Mouse (Mus musculus): ENCODE data around the gene Bmp4. TPM values are rescaled to one million over a fixed set of nuclear protein-coding genes. Genes with fewer than 3 reads are reported as not detected.

Gene Bmp4
- polyA plus RNA-seq, 1 experiment from 2014 or later, result 20.4 TPM

GRCm38 (mm10) chr14:46385701-46386477 is 4.6 kb downstream of the Bmp4 start:
- under 1% methylated on average over 39 of the region's 39 CpGs for WGBS
- peak overlapping the region; percentile 92 for H3K4me2 ChIP-seq (ENCODE audit: low read length)
- peaks cover 21% of the 10 kb centered on the region for H3K27me3 ChIP-seq (ENCODE audit: control insufficient read depth, insufficient read depth, low read length)
- H3K27ac ChIP-seq (replicated peaks in 1 of 2; ENCODE audit: control insufficient read depth in 1 of 2, insufficient read depth in 1 of 2, low read depth in 2 of 2, low read length in 2 of 2), result peak overlapping the region; percentile 31 to 85; a peak in 2 of 4 replicates
- peak overlapping the region; percentile 75 for H3K9ac ChIP-seq (ENCODE audit: low read length)
- no peaks in the 10 kb centered on the region for H3K9me3 ChIP-seq (ENCODE audit: control insufficient read depth, low read length)
- H3K4me3 ChIP-seq (ENCODE audit: control insufficient read depth in 1 of 2, insufficient read depth in 1 of 2, low read depth in 1 of 2, low read length in 2 of 2), result peak overlapping the region; percentile 53 to 68
- peaks cover 8 to 19% of the 10 kb centered on the region in 2 experiments for H3K4me1 ChIP-seq (ENCODE audit: control insufficient read depth in 2 of 2, insufficient read depth in 2 of 2, low read length in 2 of 2)
- ATAC-seq (ENCODE audit: insufficient number of reproducible peaks, insufficient read depth, low FRiP score, low read depth), result no peak
- peaks cover 14% of the 10 kb centered on the region for H3K36me3 ChIP-seq (ENCODE audit: control insufficient read depth, insufficient read depth, low read length)

GRCm38 (mm10) chr14:46384946-46385691 is 5.3 kb downstream of the Bmp4 start:
- H3K27ac ChIP-seq (replicated peaks in 1 of 2; ENCODE audit: control insufficient read depth in 1 of 2, insufficient read depth in 1 of 2, low read depth in 2 of 2, low read length in 2 of 2), result peak overlapping the region in 1 of 2 experiments; percentile 50; a peak in 1 of 4 replicates
- ATAC-seq (ENCODE audit: insufficient number of reproducible peaks, insufficient read depth, low FRiP score, low read depth), result no peak
- H3K9me3 ChIP-seq (ENCODE audit: control insufficient read depth, low read length), result no peaks in the 10 kb centered on the region
- H3K36me3 ChIP-seq (ENCODE audit: control insufficient read depth, insufficient read depth, low read length), result peaks cover 14% of the 10 kb centered on the region
- H3K9ac ChIP-seq (ENCODE audit: low read length), result peak overlapping the region; percentile 75
- WGBS, result 26% methylated on average over 14 of the region's 14 CpGs
- H3K4me3 ChIP-seq (ENCODE audit: control insufficient read depth in 1 of 2, insufficient read depth in 1 of 2, low read depth in 1 of 2, low read length in 2 of 2), result peak overlapping the region; percentile 53 to 68
- peaks cover 13 to 20% of the 10 kb centered on the region in 2 experiments for H3K4me1 ChIP-seq (ENCODE audit: control insufficient read depth in 2 of 2, insufficient read depth in 2 of 2, low read length in 2 of 2)
- H3K4me2 ChIP-seq (ENCODE audit: low read length), result peak overlapping the region; percentile 92
- peaks cover 16% of the 10 kb centered on the region for H3K27me3 ChIP-seq (ENCODE audit: control insufficient read depth, insufficient read depth, low read length)

GRCm38 (mm10) chr14:46381457-46381856 is 9.0 kb downstream of the Bmp4 start:
- no peak overlapping the region for H3K4me2 ChIP-seq (ENCODE audit: low read length)
- no peaks in the 10 kb centered on the region for H3K27me3 ChIP-seq (ENCODE audit: control insufficient read depth, insufficient read depth, low read length)

GRCm38 (mm10) chr14:46380286-46380721 is 10.2 kb downstream of the Bmp4 start:
- peak overlapping the region; percentile 59 for H3K9ac ChIP-seq (ENCODE audit: low read length)
- no peaks in the 10 kb centered on the region for H3K9me3 ChIP-seq (ENCODE audit: control insufficient read depth, low read length)
- 0 out of 2 replicates have a peak, but pooled peaks have one; percentile 49 for ATAC-seq (ENCODE audit: insufficient number of reproducible peaks, insufficient read depth, low FRiP score, low read depth)
- WGBS, result 11% methylated on average over 31 of the region's 31 CpGs
- H3K4me3 ChIP-seq (ENCODE audit: control insufficient read depth in 1 of 2, insufficient read depth in 1 of 2, low read depth in 1 of 2, low read length in 2 of 2), result peak overlapping the region; percentile 30 to 38
- H3K36me3 ChIP-seq (ENCODE audit: control insufficient read depth, insufficient read depth, low read length), result peaks cover 14% of the 10 kb centered on the region
- H3K4me2 ChIP-seq (ENCODE audit: low read length), result peak overlapping the region; percentile 82
- H3K27me3 ChIP-seq (ENCODE audit: control insufficient read depth, insufficient read depth, low read length), result no peaks in the 10 kb centered on the region
- H3K4me1 ChIP-seq (ENCODE audit: control insufficient read depth in 2 of 2, insufficient read depth in 2 of 2, low read length in 2 of 2), result peaks cover 4 to 12% of the 10 kb centered on the region in 2 experiments; a peak in 2 of 4 replicates
- no peak overlapping the region for H3K27ac ChIP-seq (replicated peaks in 1 of 2; ENCODE audit: control insufficient read depth in 1 of 2, insufficient read depth in 1 of 2, low read depth in 2 of 2, low read length in 2 of 2)

More at GRCm38 (mm10) chr14:46381457-46381856, 9.0 kb downstream of the Bmp4 start:
- Histone ChIP-seq H3K27ac (replicated peaks in 1 of 2; ENCODE audit: control insufficient read depth in 1 of 2, insufficient read depth in 1 of 2, low read depth in 2 of 2, low read length in 2 of 2) (no peak overlapping the region), H3K4me3 (ENCODE audit: control insufficient read depth in 1 of 2, insufficient read depth in 1 of 2, low read depth in 1 of 2, low read length in 2 of 2) (no peak overlapping the region), H3K4me1 (ENCODE audit: control insufficient read depth in 2 of 2, insufficient read depth in 2 of 2, low read length in 2 of 2) (peaks cover 8 to 12% of the 10 kb centered on the region in 2 experiments; a peak in 3 of 4 replicates), H3K36me3 (ENCODE audit: control insufficient read depth, insufficient read depth, low read length) (peaks cover 14% of the 10 kb centered on the region), H3K9me3 (ENCODE audit: control insufficient read depth, low read length) (no peaks in the 10 kb centered on the region), H3K9ac (ENCODE audit: low read length) (no peak overlapping the region)
- ATAC-seq (ENCODE audit: insufficient number of reproducible peaks, insufficient read depth, low FRiP score, low read depth), result no peak
- WGBS, result 47% methylated on average over 6 of the region's 6 CpGs

- Histone ChIP-seq H3K4me3 (ENCODE audit: control insufficient read depth in 1 of 2, insufficient read depth in 1 of 2, low read depth in 1 of 2, low read length in 2 of 2) (peak within 1 kb of the TSS; percentile 30 to 38), H3K4me1 (ENCODE audit: control insufficient read depth in 2 of 2, insufficient read depth in 2 of 2, low read length in 2 of 2) (peaks cover 4 to 12% of the 10 kb centered on the region in 2 experiments; a peak in 2 of 4 replicates), H3K4me2 (ENCODE audit: low read length) (peak within 1 kb of the TSS; percentile 82), H3K36me3 (ENCODE audit: control insufficient read depth, insufficient read depth, low read length) (peaks cover 14% of the 10 kb centered on the region), H3K27ac (replicated peaks in 1 of 2; ENCODE audit: control insufficient read depth in 1 of 2, insufficient read depth in 1 of 2, low read depth in 2 of 2, low read length in 2 of 2) (no peak within 1 kb of the TSS), H3K9ac (ENCODE audit: low read length) (peak within 1 kb of the TSS; percentile 59), H3K9me3 (ENCODE audit: control insufficient read depth, low read length) (no peaks in the 10 kb centered on the region), H3K27me3 (ENCODE audit: control insufficient read depth, insufficient read depth, low read length) (no peaks in the 10 kb centered on the region)
- 88% methylated on average over 12 of the region's 12 CpGs for WGBS
- ATAC-seq (ENCODE audit: insufficient number of reproducible peaks, insufficient read depth, low FRiP score, low read depth), result no peak
These were observed 11.2 kb downstream of the Bmp4 start, which contains the start of gene Gm15217 for GRCm38 (mm10) chr14:46379285-46379684. Gene Gm15217, plus strand, starts transcription at chr14:46379414.

GRCm38 (mm10) chr14:46375796-46376195 is 14.7 kb downstream of the Bmp4 start:
- H3K4me1 ChIP-seq (ENCODE audit: control insufficient read depth in 2 of 2, insufficient read depth in 2 of 2, low read length in 2 of 2), result peaks cover 2 to 7% of the 10 kb centered on the region in 2 experiments; a peak in 1 of 4 replicates
- 59% methylated on average over 5 of the region's 5 CpGs for WGBS
- H3K4me2 ChIP-seq (ENCODE audit: low read length), result no peak overlapping the region
- no peaks in the 10 kb centered on the region for H3K27me3 ChIP-seq (ENCODE audit: control insufficient read depth, insufficient read depth, low read length)
- no peak overlapping the region for H3K4me3 ChIP-seq (ENCODE audit: control insufficient read depth in 1 of 2, insufficient read depth in 1 of 2, low read depth in 1 of 2, low read length in 2 of 2)
- ATAC-seq (ENCODE audit: insufficient number of reproducible peaks, insufficient read depth, low FRiP score, low read depth), result no peak
- H3K27ac ChIP-seq (replicated peaks in 1 of 2; ENCODE audit: control insufficient read depth in 1 of 2, insufficient read depth in 1 of 2, low read depth in 2 of 2, low read length in 2 of 2), result no peak overlapping the region
- no peaks in the 10 kb centered on the region for H3K9me3 ChIP-seq (ENCODE audit: control insufficient read depth, low read length)
- H3K36me3 ChIP-seq (ENCODE audit: control insufficient read depth, insufficient read depth, low read length), result no peaks in the 10 kb centered on the region
- H3K9ac ChIP-seq (ENCODE audit: low read length), result no peak overlapping the region

- no peak overlapping the region for H3K4me2 ChIP-seq (ENCODE audit: low read length)
- H3K27me3 ChIP-seq (ENCODE audit: control insufficient read depth, insufficient read depth, low read length), result no peaks in the 10 kb centered on the region
- no peak overlapping the region for H3K27ac ChIP-seq (replicated peaks in 1 of 2; ENCODE audit: control insufficient read depth in 1 of 2, insufficient read depth in 1 of 2, low read depth in 2 of 2, low read length in 2 of 2)
- no peak overlapping the region for H3K9ac ChIP-seq (ENCODE audit: low read length)
- no peaks in the 10 kb centered on the region for H3K9me3 ChIP-seq (ENCODE audit: control insufficient read depth, low read length)
- no peak overlapping the region for H3K4me3 ChIP-seq (ENCODE audit: control insufficient read depth in 1 of 2, insufficient read depth in 1 of 2, low read depth in 1 of 2, low read length in 2 of 2)
- no peaks in the 10 kb centered on the region for H3K36me3 ChIP-seq (ENCODE audit: control insufficient read depth, insufficient read depth, low read length)
- H3K4me1 ChIP-seq (ENCODE audit: control insufficient read depth in 2 of 2, insufficient read depth in 2 of 2, low read length in 2 of 2), result no peaks in the 10 kb centered on the region
- ATAC-seq (ENCODE audit: insufficient number of reproducible peaks, insufficient read depth, low FRiP score, low read depth), result no peak
- 31% methylated on average over 9 of the region's 9 CpGs for WGBS
These were observed 18.0 kb downstream of the Bmp4 start for GRCm38 (mm10) chr14:46372452-46372851.
